Mouse (Mus musculus): Measurements from ENCODE around the gene Ednra.
"Not testable (repeated sequence)": the region's sequence is repeated elsewhere in the genome, so short reads cannot be mapped to it uniquely, and the experiment has no call there.

The Ednra gene

DNA sequence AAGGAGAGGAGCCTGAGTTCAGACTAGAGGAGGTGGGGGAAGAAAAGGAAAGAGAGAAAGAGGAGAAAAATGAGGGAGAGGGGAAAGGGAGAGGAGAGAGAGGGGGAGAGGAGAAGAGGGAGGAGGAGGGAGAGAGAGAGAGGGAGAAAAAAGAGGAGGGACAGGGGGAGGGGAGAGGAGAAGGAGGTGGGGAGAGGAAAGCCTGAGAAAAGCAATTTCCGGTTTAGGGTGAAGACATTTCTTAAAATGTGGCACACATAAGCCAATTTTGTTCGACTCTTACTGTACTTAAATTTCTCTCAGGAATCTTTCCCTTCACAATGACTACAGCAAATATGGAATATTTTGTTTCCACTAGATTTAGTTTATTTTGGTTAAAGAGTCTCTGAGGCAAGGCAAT is 5.3 kb downstream of the Ednra start:
- DNase-seq (ENCODE audit: low spot score) = no peak

DNA sequence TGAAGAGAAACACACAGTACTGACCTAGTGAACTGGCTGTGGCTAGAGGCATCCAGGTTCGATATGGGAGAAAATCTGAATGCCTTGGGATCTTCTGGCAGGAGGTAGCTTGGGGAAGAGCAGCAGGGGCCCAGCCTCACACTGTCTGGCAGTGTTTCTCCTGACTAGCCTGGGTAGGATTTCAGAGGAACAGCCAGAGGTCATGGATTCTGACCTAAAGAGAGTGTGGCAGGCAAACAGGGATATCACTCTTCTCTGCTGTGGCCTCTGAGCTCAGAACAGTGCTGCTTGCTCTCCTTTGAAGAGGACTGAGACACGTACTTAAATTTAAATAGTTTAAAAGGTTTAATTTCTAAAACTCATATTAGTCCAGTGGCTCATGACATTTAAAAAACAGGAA is 7.2 kb downstream of the Ednra start:
- peak; percentile 30 for DNase-seq (ENCODE audit: low spot score)

DNA sequence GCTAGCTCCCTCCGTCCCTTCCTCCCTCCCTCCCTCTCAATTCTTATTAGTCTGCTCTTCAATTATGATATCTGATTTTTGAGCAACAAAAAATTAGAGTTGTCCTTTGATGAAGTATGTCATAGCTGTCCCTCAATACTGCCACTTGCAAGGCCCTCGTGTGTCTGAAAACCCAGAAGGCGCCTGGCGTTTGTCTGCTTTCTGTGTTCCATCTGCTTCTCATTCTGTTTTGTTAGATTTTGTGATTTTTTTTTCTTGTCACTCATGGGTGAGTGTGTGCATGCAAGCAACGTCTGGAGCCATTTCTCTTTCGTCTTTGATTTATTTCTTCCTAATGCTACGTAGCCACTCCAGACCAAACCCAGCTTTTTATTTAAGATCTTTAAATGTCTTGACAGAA is 9.8 kb downstream of the Ednra start:
- DNase-seq (ENCODE audit: low spot score) = no peak

GRCm38 (mm10) chr8:77713688-77714087 is 10.6 kb downstream of the Ednra start:
- no peak for DNase-seq (ENCODE audit: low spot score)

GRCm38 (mm10) chr8:77704768-77705167 is 19.5 kb downstream of the Ednra start:
- no peak for DNase-seq (ENCODE audit: low spot score)

- DNase-seq (ENCODE audit: low spot score) = no peak
These were observed 26.2 kb downstream of the Ednra start for GRCm38 (mm10) chr8:77698028-77698427.

DNA sequence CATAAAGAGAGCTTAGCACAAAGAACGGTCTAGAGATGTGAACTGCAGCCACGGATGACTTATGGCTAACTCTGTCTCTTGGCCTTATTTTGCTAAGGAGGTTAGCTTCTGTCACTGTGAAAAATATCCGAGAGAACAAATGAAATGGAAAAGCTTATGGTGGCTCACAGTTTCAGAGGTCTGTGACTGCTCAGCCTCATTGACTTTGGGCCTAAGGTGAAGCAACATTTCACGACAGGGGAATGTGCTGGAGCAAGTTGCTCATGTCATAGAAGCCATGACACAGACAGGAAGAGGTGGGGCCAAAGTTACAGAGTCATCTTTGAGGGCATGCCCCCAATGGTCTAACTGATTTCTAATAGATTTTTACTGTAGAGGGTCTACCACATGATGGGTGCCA is 28.1 kb downstream of the Ednra start:
- no peak for DNase-seq (ENCODE audit: low spot score)

DNA sequence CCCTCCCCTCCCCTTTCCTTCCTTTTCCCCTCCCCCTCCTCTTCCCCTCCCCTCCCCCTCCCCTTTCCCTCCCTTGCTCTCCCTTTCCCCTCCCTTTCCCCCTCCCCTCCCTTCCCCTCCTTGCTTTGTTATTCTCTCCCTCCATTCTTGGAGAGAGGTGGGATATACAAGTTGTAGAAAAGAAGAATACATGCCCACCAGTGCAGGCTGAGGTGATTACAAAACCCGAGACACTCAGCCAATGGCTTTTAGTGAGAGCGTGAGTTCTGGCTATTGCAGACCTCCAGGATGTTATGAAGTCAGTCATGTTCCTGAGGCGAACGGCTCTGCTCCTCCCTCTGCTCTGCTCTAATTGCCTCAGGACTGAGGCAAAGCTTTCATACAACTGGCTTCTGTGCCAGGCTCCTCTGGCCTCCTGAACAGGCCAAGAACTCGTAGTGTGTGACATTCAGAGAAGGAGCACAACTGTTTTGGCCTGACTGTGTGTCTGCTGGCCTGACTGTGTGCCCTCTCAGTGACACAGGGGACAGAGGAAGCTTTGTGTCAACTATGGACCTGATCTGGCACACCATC is 28.7 kb downstream of the Ednra start:
- peak; percentile 39 for DNase-seq (ENCODE audit: low spot score)

- DNase-seq (ENCODE audit: low spot score) = peak; percentile 45
These were observed 29.2 kb downstream of the Ednra start for GRCm38 (mm10) chr8:77695070-77695469.

GRCm38 (mm10) chr8:77694588-77694987 is 29.7 kb downstream of the Ednra start:
- no peak for DNase-seq (ENCODE audit: low spot score)

- not testable (repeated sequence) for DNase-seq (ENCODE audit: low spot score)
These were observed 34.7 kb downstream of the Ednra start for GRCm38 (mm10) chr8:77689421-77690059.

DNA sequence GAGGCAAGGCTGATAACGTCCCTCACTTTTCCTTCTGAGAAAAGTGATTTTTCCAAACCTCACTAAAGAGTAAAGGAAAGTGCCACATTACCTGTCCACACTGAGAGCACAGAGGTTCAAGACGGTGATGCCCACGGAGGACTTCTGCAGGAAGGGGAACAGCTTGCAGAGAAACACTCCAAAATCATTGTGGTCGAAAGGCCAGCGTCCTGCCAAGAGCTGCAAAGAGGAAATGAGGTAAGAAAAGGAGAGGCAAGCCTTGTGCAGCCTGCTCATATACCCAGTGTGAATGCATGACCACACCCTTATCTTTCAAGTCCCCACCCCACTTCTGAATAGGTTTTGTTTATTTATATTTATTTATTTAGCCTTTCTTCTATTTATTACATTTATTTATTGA is 35.3 kb downstream of the Ednra start:
- no peak for DNase-seq (ENCODE audit: low spot score)

DNA sequence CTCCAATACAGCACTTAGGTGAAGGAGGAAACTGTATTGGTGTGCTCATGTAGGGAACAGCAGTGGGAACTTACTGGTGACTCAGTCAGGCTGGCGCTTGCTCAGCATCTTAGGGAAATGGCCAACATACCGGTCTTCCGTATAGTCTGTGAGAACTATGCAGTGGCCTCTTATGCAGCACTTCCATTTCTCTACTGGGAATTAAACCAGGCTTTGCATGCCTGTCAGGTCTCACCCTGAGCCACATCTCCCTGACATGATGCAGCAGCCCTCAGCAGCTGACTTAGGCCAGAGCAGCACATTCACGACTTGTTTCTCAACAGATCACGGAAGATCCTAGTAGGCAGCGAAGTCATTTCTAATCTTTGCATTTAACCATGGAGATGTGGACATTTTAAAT is 39.9 kb downstream of the Ednra start:
- no peak for DNase-seq (ENCODE audit: low spot score)

DNA sequence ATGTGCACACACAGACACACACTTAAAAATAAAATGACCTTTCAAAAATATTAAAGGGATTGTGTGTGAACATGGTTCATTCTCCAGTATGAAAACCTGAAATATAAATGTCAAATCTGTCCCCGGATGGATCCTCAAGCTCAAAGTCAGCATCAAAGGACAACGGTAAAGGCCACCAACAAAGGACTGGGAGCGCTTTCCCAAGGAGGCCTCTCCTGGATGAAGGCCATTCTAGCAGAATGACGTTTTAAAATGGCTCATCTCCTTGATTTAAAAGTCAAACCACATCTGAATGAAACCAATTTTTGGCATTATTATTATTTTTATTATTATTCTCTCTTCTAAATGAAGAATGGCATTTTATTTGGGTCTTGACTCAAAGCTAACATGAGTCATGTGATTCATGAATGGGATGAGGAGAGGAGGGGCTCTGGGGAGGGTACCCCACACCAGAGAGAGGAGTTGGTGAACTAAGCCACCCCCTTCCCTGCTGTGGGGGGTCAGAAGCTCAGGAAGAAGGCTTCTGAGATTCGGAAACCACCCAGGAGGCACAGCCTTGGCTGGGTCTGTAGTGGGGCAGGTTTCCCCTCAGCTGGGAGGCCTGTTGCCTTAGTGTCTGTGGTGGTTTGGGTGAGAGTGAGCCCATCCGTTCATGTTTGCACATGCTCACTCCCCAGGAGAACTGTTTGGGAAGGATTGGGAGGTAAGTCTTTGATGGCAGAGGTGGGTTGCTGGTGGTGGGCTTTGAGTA is 40.7 kb downstream of the Ednra start:
- DNase-seq (ENCODE audit: low spot score) = no peak

- no peak for DNase-seq (ENCODE audit: low spot score)
These were observed 42.0 kb downstream of the Ednra start for GRCm38 (mm10) chr8:77682008-77682934.

DNA sequence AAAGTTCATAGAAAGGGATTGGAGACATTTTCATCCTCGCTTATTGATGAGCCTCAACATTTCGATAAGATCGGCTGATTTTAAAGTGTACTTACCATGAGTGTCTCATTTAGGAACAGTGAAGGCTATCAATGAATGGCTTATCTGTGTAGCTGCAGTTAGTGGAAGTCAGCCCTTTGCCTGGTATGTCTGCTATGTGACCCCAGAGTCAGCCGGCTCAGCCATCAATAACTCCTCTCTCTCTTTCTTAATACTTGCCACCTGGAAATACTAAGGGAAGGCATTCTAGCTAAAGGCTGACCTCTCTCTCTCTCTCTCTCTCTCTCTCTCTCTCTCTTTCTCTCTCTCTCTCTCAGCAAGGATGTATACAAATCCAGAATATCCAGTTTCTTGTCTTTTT is 52.2 kb downstream of the Ednra start:
- no peak for DNase-seq (ENCODE audit: low spot score)

GRCm38 (mm10) chr8:77670612-77671363 is 53.5 kb downstream of the Ednra start:
- no peak for DNase-seq (ENCODE audit: low spot score)

- peak; percentile 33 for DNase-seq (ENCODE audit: low spot score)
These were observed 56.3 kb downstream of the Ednra start for GRCm38 (mm10) chr8:77667916-77668315.

- no peak for DNase-seq (ENCODE audit: low spot score)
These were observed 59.4 kb downstream of the Ednra start for GRCm38 (mm10) chr8:77664901-77665300.

- DNase-seq (ENCODE audit: low spot score) = no peak
These were observed 64.7 kb downstream of the Ednra start for GRCm38 (mm10) chr8:77659534-77660080.

DNA sequence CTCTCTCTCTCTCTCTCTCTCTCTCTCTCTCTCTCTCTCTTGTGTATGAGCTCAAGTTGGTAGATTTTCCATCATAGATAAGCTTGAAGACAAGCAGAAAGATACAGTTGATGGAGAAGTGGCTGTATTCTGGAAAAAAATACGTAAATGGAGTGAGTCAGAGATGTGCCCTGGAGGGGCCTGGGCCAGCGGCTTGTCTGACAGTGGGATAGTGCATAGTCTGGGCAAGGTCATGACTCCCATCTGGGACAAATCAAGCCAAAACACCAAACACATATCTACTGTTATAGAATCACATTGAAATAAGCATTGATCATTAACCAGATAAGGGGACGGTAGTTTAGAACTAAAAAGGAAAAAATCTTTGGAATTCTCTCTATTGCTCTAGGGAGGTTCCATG is 65.9 kb downstream of the Ednra start:
- DNase-seq (ENCODE audit: low spot score) = no peak
